Mouse (Mus musculus) kidney, adult 2 months (tissue): ENCODE data around the gene Ly6g6e. TPM values are rescaled to one million over a fixed set of nuclear protein-coding genes. Genes with fewer than 3 reads are reported as not detected.

Experiments used
- DNase-seq: peaks from one replicate; pipeline ENCODE4 v3.0.0; 2021
- H3K27ac ChIP-seq: fragments of 200-500 bp; 2 replicates; pipeline ENCODE4 v1.5.1; 2012; ENCODE audit warnings: low read depth, low read length, control low read depth, inconsistent platforms; ENCODE audit not compliant: insufficient read depth
- H3K27me3 ChIP-seq: fragments of 200-500 bp; replicated peaks from 2 replicates; pipeline ENCODE4 v1.6.1; 2012; ENCODE audit warnings: mild to moderate bottlenecking, moderate library complexity, low read length, inconsistent platforms; ENCODE audit not compliant: control insufficient read depth, insufficient read depth
- H3K36me3 ChIP-seq: fragments of 200-500 bp; 2 replicates; pipeline ENCODE4 v1.6.1; 2012; ENCODE audit warnings: mild to moderate bottlenecking, moderate library complexity, low read length, inconsistent platforms; ENCODE audit not compliant: control insufficient read depth, insufficient read depth
- H3K4me1 ChIP-seq: fragments of 200-500 bp; 2 replicates; pipeline ENCODE4 v1.6.1; 2011; ENCODE audit warnings: low read length; ENCODE audit not compliant: control insufficient read depth, insufficient read depth
- H3K4me3 ChIP-seq: fragments of 200-500 bp; 2 replicates; pipeline ENCODE4 v1.5.1; 2011; ENCODE audit warnings: mild to moderate bottlenecking, low read depth, low read length, control low read depth; ENCODE audit not compliant: insufficient read depth
- CTCF ChIP-seq: fragments of 200-500 bp; conservative IDR thresholded peaks from 2 replicates; pipeline ENCODE4 v1.5.1; 2011; ENCODE audit warnings: low read depth, mild to moderate bottlenecking, control low read depth, low read length, moderate library complexity, mixed read lengths; ENCODE audit not compliant: insufficient read depth, insufficient read length
- POLR2A ChIP-seq: fragments of 200-500 bp; IDR thresholded peaks from one replicate; pipeline ENCODE4 v1.6.1; 2011; ENCODE audit warnings: low read depth, low read length, control low read depth
- WGBS: fragments of 180-500 bp; shearing (Covaris S2); methylation state at CpG from one replicate; pipeline ENCODE4 v1.1.7; 2018; 5-methylcytosine and 5-hydroxymethylcytosine counted together
- polyA plus RNA-seq: library from polyadenylated mRNA; depleted of rRNA; stranded (reverse); fragments of >200 nt; gene quantifications from 2 replicates; pipeline ENCODE4 v1.2.3, GENCODE M21; 2012

Ly6g6e gene
- polyA plus RNA-seq, 1 experiment, result 2.5 TPM

DNA sequence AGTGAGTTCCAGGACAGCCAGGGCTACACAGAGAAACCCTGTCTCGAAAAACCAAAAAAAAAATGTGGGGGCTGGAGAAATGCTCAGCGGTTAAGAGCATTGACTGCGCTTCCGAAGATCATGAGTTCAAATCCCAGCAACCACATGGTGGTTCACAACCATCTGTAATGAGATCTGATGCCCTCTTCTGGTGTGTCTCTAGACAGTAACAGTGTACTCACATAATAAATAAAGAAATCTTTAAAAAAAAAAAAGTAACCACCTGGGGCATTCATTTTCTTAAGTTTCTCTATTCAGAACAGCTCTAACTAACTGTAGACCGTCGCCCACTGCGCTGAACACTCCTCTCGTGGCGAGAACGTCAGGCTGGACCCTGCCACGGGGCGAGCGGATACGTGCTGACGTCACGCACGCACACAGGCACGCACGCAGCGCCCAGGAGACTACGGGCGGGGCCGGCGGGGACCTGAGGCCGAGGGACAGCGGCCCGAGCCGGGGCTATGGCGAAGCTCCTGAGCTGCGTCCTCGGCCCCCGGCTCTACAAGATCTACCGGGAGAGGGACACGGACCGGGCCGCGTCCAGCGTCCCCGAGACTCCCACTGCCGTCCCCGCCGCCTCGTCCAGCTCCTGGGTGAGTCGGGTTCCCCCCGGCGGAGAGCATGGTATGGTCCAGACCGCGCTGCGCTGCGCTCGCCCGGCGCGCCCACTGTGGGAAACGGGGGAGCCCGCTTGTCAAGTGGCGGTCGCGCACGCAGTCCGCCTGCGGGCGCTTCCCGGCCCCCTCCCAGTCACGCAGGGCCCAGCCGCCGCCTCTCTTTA is 12.3 kb downstream of the Ly6g6e start, which contains the start of gene Abhd16a:
Abhd16a (plus strand) TSS at position 439 of the 820 bp plus-strand sequence.
- peak; percentile 96 for DNase-seq
- H3K4me3 ChIP-seq, result peak within 1 kb of the TSS; percentile 96
- 2% methylated on average over 67 of the region's 67 CpGs for WGBS
- peak within 1 kb of the TSS; percentile 100 for H3K27ac ChIP-seq
- peaks cover 5% of the 10 kb centered on the region; the same call in 1 of the 2 replicates for H3K4me1 ChIP-seq
- H3K36me3 ChIP-seq, result peaks cover 3% of the 10 kb centered on the region; the same call in 1 of the 2 replicates
- TF ChIP-seq CTCF (no peak), POLR2A (peak; percentile 59)
- no peaks in the 10 kb centered on the region for H3K27me3 ChIP-seq

DNA sequence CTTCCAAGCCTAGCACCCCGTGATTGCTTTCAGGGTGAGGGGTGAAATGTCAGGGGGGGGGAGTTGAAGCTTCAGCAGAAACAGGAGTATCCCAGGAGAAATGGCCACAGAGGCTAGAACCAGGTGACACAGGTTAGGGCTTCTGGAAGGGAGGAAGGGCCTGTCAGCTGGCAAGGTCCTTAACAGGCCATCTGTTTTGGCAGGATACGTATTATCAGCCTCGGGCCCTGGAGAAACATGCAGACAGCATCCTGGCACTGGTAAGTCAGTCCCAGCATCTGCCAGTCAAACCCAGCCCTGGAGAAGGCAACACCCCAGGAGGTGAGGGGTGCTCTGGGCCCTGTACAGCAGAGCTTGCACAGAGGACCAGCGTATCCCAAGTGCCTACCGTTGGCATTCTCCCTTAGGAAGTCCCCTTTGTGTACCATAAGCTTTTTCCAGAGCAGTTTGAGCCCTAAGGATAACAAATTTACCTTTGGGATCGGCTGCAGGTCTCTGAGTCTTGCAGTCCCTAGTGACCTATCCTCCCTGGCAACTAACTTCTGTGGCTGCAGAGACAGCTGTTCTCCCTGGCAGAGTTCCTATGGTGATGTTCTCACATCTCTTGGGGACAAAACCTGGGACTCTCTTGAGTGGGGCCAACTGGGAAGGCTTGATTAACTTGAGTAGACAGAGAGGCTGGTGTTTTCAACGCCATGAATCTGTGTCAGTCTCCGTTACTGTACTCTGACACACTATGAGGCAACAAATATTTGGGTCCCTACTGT is 13.6 kb downstream of the Ly6g6e start:
- Histone ChIP-seq H3K27me3 (no peaks in the 10 kb centered on the region), H3K36me3 (peaks cover 3% of the 10 kb centered on the region; the same call in 1 of the 2 replicates), H3K27ac (peak overlapping the region; percentile 100; the same call in 1 of the 2 replicates), H3K4me1 (peaks cover 5% of the 10 kb centered on the region; the same call in 1 of the 2 replicates), H3K4me3 (peak overlapping the region; percentile 34)
- TF ChIP-seq CTCF (no peak), POLR2A (no peak)
- 55% methylated on average over 8 of the region's 8 CpGs for WGBS
- DNase-seq, result no peak

DNA sequence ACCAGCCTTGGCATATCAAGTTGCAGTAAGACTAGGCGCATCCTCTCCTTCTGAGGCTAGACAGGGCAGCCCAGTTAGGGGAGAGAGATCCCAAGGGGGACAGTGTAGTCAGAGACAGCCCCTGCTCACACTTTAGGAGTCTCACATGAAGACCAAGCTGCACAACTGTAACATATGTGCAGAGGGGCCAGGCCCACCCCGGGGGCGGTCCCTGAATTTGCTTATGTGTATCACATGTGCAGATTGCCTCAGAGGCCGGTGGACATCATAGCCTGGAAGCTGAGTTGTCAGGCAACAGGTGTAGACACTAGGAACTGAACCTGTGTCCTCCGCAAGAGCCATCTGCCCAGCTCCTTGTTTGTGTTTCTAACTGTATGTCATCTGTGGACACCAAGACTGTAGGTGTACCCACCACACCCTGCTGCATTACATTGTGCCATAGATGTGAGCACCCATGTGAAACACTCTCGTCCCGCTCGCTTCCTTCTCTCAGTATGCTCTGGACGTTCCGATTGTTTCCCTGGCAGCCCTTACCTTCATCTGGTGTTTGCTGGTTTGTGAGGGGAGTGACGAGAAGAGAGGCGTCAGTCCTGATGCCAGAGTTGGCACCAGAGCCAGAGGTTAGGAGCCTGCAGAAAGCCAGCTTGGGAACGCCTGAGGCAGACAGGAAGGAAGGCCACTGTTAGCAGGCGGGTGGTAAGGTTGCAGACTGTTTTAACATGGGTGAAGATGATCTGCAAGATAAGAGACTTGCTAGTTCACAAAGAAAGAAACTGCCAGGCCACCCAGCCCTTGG is 15.9 kb downstream of the Ly6g6e start:
- no peak for DNase-seq
- 75% methylated on average over 14 of the region's 14 CpGs for WGBS
- Histone ChIP-seq H3K36me3 (peaks cover 3% of the 10 kb centered on the region), H3K4me3 (no peak overlapping the region), H3K27ac (no peak overlapping the region), H3K4me1 (peaks cover 5% of the 10 kb centered on the region; the same call in 1 of the 2 replicates), H3K27me3 (no peaks in the 10 kb centered on the region)
- TF ChIP-seq CTCF, result no peak
- TF ChIP-seq POLR2A, result no peak

DNA sequence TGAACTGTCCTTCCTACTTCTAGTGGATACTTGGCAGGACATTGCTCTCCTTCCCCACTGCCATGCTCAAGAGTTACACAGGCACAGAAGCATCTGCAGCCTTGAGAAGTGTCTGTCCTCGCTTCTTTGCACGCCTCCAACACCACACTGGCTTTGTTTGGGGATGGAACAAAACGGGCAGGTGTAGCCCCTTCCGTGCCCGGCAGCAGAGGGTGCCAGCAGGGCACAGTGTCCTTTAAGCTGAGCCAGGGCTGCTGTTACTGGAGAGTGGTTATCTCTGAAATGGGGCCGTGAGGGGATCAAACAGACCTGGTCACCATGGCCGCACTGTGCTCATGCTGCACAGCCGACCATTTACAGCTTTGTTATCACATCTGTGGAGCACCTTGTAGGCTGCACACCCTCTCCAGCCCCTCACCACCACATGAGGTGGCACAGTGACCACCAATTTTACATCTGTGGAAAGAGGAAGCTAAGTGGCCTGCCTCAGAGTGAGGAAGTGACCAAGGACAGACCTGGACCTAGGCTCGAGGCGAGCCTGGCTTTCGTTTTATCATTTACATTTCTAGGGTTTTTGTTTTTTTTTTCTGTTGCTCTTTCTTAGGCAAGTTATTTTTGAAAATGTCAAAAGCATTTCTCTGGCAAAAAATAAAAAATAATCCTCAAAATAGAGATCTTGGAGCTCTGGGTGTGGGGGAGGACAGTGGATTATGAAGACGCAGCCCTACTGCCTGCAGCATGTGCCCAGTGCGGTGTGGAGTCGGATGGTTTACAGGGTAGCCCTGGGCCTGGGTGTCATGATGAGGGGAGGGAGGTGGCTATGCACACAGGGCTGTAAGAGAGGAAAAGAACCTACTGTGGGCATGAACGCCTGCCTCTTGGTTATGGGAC is 18.0 kb downstream of the Ly6g6e start:
- no peak overlapping the region for H3K4me3 ChIP-seq
- no peak overlapping the region for H3K27ac ChIP-seq
- peaks cover 3% of the 10 kb centered on the region for H3K36me3 ChIP-seq
- 88% methylated on average over 15 of the region's 15 CpGs for WGBS
- H3K4me1 ChIP-seq, result peaks cover 5% of the 10 kb centered on the region; the same call in 1 of the 2 replicates
- H3K27me3 ChIP-seq, result no peaks in the 10 kb centered on the region
- no peak for DNase-seq
- no peak for TF ChIP-seq POLR2A
- no peak for TF ChIP-seq CTCF

DNA sequence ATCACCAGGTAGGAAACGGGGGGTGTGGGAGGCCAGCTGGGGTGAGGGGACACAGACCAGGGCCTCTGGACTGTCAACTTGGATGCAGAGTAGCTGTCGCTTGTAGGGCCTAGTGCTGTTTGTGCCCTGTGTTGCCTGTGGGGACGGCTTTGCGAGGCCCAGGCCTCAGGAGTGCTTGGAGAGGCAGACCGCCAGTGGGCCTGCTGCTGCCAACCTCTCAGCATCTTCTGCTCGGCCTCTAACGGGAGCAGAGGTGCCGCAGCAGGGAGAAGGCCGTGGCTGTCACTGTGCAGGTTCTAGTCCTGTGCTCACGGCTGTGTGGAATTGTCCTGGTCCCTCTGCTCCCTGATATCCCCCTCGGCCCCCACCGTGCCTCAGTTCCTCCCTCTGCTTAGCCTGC is 19.9 kb downstream of the Ly6g6e start:
- WGBS, result 86% methylated on average over 12 of the region's 12 CpGs
- no peak overlapping the region for H3K27ac ChIP-seq
- H3K4me3 ChIP-seq, result no peak overlapping the region
- DNase-seq, result no peak
- no peaks in the 10 kb centered on the region for H3K4me1 ChIP-seq
- H3K36me3 ChIP-seq, result peaks cover 3% of the 10 kb centered on the region
- TF ChIP-seq POLR2A (no peak), CTCF (no peak)
- H3K27me3 ChIP-seq, result no peaks in the 10 kb centered on the region

DNA sequence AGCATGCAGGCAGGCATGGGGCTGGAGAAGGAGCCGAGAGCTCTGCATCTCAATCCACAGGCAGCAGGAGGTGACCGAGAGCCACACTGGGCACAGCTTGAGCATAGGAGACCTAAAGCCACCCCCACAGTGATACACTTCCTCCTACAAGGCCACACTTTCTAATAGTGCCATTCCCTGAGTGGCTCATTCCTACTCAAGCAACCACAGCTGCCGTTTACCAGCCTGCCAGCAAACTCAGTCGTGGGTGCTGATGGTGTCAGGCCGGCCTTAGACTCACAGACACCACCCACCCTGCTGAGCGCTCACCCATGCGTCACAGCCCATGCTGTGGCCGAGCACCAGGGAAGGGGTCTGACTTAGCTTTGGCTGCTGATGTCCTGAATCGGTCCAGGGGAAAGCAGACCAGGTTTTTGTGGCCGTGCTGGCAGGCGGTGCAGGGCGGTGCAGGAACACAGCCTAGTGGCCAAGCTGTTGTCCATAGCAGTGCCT is 20.5 kb downstream of the Ly6g6e start:
- TF ChIP-seq CTCF, result no peak
- no peak for TF ChIP-seq POLR2A
- Histone ChIP-seq H3K27me3 (no peaks in the 10 kb centered on the region), H3K27ac (no peak overlapping the region), H3K4me1 (no peaks in the 10 kb centered on the region), H3K4me3 (no peak overlapping the region), H3K36me3 (peaks cover 3% of the 10 kb centered on the region)
- 75% methylated on average over 12 of the region's 12 CpGs for WGBS
- DNase-seq, result peak; percentile 30
